Mouse (Mus musculus): ENCODE data around the gene Bbs9.
"Not testable (repeated sequence)": the region's sequence is repeated elsewhere in the genome, so short reads cannot be mapped to it uniquely, and the experiment has no call there.

The Bbs9 gene

DNA sequence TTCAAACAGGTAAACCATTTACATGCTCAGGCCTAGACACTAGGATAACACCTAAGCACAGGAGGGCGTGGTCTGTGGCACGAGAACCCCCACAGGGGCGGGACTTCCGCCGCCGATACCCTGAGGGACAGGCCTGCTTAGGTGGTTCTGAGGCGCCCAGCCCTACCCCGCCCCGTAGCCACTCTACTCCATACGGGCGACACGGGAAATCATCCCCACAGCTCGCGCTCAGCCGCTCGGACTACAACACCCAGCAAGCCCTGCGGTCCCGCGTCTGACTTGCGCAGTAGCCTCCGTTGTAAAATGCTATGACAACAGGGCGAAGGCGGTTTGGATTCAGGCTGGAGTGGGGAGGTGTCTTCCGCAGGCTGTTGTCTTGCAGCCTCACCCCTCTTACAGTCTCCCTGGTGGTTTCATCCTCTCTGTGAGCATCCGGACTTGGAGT lies at the start of gene Bbs9:
TSS of gene Bbs9 (plus strand) at position 292 of the 445 bp plus-strand sequence.
- in situ Hi-C loops (cut with MboI), result no loop called here

DNA sequence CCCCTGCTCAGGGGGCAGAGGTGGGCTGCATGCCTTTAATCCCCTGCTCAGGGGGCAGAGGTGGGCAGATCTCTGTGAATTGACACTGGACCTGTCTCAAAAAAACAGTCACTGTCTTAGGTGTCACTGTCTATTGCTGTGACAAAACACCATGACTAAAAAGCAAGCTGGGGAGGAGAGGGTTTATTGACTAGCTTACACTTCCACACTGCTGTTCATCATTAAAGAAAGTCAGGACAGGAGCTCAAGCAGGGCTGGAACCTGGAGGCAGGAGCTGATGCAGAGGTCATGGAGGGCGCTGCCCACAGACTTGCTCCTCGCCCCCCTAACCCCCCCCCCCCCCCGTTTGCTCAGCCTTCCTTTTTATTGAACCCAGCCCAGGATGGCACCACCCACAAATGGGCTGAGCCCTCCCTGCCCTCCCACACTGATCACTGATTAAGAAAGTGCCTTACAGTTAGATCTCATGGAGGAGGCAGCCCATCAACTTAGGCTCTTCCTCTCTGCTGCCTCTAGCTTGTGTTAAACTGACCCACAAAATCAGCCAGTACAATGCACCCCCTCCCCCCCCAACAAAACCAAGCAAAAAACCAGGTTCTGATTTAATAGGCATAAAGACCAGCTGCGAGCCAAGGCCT lies 47.4 kb upstream of the Bbs9 start:
- in situ Hi-C loops (cut with MboI), result no loop called here

DNA sequence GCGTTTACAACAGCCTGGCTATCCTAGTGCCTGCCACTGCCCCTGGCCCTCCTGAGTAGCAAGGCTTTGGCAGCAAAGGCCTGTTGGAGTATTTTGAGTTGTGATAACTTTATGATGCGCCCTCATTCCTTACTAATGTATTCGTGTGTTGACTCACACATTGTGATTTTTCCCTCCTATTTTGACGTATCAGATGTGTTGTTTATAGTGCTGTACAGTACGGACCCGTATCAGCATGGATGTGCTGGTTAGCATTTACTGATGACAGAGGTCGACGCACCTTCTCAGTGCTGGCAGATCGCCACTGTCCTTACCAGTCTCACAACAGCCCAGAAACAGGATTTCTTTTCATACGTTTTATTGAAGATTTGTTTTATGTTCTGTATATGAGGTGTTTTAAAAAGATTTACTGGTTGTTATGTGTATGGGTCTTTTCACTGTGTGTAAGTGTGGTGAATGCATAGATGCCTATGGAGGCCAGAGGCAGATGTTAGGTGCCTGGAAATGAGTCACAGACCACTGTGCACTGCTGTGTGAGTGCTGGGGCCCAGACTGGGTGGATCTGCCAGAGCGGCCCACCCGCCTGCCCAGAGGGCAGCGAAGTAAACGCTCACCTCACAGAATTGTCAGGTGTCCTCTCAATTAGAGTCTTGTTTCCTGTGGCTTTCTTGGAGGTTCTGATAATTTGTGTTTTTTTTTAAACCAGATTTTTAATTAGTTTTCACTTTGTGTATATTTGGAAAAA lies 46.7 kb upstream of the Bbs9 start:
- in situ Hi-C loops (cut with MboI), result no loop called here

DNA sequence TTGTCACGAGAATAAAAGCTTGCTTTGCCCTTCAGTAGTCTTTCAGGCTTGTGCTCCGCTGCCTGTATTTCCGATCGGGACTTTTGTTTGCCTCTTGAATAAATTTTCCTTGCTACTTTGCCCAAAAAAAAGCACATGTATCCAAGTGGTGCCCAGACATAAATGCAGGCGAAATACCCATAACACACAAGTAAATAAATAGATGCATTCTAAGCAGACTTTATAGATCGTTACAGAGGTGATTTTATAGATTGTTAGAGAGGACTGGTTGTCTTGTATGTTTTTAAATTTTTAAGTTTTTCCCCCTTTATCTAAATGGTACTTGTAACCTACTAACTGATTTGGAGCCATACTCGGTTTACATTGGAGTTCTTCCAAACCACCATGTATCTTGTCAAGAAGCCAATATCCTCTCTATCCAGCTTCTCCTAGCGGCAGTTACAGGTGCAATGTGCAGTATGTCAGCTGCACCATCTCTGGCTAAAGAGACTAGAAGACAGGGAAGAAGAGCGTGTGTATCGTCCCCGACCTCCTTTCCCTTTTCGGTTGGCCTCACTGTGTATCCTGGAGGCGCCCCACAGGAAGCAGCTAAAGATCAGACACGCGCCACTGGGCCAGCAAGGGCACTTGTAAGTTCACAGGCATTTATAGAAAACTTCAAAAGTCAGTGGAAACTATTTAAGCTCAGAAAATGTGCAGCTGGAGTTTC lies 45.8 kb upstream of the Bbs9 start:
- in situ Hi-C loops (cut with MboI), result no loop called here

DNA sequence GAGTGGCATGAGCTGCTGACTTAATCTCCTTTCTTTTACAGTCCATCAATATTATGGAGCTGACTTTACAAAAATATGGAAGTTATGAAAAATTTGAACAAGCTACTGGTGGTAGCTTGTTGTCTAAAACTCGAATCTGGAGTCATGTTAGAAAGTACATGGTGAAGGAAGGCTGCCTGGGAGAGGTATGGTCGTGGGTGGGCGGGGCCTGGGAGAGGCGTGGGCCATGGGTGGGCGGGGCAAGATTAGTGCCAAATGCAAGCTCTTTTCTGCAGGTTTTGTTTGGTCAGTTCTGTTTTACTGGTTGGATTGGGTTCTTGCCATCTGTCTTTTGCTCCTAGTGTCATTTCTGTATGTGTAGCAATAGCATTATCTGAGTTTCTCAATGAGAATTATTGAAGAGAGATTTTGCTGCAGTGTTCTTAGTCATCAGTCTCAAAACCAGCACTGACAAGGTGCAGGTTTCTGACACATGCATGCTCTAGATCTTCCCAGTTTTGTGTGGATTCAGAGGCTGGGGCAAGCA lies 45.1 kb upstream of the Bbs9 start:
- in situ Hi-C loops (cut with MboI), result no loop called here

DNA sequence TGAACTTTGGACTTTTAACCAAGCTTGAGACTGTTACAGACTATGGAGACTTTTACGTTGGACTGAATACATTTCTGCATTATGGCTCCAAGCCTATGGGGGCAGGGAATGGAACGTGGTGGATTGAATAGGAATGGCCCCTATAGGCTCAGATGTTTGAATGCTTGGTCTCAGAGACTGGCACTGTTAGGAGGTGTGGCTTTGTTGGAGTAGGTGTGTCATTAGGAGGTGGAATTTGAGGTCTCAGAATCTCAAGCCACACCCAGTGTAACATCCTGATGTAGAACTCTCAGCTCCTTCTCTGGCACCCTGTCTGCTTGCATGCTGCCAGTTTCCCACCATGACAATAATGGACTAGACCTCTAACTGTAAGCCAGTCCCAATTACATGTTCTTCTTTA lies 42.3 kb upstream of the Bbs9 start:
- in situ Hi-C loops (cut with MboI), result no loop called here

DNA sequence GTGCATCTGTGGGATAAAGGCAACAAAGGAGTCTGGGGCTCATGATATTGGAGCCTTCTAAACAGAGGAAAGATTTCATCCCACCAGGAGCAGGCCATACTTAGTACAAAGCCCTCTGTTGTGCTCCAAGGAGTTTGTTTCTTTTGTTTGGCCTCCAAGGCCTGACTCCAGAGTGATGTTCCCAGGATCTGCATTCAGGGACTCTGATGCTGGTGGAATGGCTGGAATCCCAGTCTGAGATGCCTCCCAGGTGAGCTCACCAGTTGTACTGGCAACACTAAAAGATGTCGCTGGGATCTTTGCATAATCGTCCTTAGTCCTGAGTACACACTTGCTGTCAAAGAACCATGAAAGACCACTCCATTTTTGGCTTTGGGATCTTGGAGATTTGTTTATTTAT lies 41.4 kb upstream of the Bbs9 start:
- in situ Hi-C loops (cut with MboI), result no loop called here

DNA sequence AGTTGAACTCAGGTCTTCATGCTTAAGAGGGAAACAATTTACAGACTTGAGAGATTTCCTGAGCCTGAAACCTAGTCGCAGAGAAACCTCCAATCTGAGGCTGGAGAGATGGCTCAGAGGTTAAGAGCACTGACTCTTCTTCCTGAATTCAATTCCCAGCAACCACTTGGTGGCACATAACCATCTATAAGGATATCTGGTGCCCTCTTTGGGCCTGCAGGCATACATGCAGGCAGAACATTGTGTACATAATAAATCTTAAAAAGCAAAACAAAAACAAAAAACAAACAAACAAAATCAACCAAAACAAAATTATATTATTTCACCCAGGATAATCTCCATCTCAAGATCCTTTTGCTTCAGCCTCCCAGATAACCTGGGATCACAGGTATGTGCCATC lies 36.7 kb upstream of the Bbs9 start:
- in situ Hi-C loops (cut with MboI), result no loop called here

DNA sequence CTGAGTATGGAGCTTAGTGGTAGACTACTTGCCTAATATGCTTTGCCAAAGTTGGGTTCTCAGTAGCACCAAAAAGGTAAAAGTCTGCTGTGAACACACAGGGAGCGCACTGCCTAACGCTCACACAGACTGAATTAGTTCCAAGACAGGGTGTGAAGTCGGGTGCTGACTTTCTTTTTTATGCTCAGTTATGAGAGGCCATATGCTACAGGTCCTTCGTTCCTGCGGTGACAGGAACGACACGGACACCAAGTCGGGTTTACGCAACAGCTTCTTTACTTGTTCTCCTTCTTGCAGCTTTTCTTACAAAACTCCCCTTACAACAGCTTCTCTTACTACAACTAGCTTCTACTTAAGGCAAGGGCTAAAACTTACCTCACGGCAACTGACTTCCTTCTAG lies 32.4 kb upstream of the Bbs9 start:
- in situ Hi-C loops (cut with MboI), result no loop called here

DNA sequence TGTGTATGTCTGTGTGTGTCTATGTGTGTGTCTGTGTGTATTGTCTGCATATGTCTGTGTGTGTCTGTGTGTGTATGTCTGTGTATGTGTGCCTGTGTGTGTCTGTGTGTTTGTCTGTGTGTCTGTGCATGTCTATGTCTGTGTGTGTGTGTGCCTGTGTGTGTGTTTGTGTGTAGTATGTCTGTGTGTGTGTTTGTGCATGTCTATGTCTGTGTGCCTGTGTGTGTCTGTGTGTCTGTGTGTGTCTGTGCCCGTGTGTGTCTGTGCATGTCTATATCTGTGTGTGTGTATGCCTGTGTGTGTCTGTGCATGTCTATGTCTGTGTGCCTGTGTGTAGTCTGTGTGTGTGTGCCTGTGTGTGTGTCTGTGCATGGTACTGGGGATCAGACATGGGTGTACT lies 30.4 kb upstream of the Bbs9 start:
- in situ Hi-C loops (cut with MboI), result no loop called here

DNA sequence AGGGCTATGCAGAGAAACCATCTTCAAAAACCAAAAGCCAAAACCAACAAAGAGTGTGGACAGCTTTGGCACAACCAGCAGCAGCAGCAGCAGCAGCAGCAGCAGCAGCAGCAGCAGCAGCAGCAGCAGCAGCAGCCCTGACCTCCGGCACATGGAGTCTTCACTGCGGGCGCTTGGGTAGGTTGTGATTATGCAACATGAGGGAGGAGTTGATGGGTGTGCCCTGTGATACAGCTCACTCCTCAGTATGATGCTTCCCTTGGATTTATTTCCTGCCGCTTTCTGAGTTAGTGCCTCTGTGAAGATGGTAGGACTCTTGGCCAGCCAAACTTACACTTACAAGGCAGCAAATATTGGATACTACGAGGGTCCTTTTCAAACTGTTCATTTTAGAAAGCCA lies 28.3 kb upstream of the Bbs9 start:
- in situ Hi-C loops (cut with MboI), result no loop called here

DNA sequence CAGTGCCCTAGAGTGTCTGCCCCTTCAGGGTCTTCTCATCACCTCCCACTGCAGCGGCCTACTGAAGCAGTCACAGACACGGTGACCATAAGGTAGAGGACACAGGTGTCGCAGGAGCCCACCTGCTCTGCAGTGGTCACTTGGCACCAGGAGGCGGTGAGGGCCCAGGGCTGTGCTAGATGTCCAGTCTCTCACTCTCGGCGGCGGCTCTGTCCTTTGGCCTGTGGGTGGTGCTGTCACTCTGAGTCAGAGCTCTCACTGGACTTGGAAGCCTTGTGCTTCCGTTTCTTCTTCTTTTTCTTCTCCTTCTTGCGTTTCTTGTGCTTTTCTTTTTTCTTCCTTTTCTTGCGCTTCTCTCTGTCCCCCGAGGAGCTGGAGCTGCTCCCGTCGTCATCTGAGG lies 27.1 kb upstream of the Bbs9 start:
- in situ Hi-C loops (cut with MboI), result no loop called here

DNA sequence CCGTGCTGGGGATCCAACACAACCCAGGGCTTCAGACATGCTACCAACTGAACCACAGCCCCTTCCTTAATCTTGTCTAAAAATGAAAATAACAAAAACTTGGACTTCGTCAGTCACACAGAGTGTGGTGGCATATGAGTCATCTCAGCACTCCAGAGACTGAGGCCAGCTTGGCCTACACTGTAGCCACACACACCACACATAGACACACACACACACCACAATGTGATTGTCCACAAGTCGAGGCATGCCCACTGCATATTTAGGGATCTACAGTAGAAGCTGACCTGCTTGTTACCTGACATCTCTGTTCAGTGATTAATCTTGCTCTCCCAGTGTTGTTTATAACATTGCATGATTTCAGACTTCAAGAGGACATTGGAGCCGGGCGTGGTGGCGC lies 26.3 kb upstream of the Bbs9 start:
- in situ Hi-C loops (cut with MboI), result no loop called here

DNA sequence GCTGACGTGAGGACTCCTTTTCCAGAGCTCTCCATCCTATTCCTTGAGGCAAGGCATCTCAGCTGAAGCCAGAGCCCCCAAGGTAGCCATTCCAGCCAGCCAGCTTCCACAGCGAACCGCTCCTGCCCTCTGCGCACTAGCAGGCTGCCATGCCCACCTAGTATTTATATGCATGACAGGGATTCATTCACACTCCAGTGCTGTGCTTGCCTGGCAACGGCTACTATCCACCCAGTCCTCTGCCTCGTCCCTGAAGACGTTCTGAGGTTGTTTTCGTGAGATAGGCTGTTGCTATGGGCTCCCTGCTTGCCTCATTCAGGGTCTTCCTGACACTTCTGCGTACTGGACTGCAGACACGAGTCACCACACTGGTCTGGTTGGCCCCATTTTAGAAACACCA lies 22.8 kb upstream of the Bbs9 start:
- in situ Hi-C loops (cut with MboI), result no loop called here

DNA sequence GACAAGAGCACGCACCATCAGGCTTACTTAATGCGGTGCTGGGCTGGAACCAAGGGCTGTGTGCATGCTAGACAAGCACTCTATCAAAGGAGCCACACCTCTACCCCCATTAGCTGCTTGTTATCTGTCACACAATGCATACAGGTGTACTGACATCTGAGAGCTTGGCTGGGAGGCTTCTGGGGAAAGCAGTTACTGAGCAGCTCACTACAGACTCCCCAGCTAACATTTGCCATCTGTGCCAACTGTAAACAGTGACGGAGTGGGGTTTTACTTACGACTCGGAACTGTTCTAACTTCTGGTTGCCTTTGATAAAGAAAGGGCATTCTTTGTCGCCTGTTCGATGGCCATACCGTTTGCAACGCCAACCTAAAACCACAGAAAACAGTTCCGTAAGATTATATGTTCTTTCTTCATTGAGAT lies 22.0 kb upstream of the Bbs9 start:
- in situ Hi-C loops (cut with MboI), result no loop called here

DNA sequence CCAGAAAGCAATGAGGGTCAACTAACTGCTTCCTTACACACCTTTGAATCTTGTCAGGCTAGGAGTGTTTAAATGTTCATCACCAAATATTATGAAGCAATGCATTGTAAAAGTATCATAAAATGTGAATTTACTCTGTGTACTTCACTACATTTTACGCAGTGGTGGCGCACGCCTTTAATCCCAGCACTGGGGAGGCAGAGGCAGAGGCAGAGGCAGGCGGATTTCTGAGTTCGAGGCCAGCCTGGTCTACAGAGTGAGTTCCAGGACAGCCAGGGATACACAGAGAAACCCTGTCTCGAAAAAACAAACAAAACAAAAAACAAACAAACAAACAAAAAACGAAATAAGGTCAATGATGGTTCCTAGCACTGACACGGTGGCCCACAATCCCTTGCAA lies 21.5 kb upstream of the Bbs9 start, which contains the start of gene Gm17545:
TSS of gene Gm17545 (plus strand) at position 301 of the 400 bp plus-strand sequence.
- in situ Hi-C loops (cut with MboI), result not testable (repeated sequence)

DNA sequence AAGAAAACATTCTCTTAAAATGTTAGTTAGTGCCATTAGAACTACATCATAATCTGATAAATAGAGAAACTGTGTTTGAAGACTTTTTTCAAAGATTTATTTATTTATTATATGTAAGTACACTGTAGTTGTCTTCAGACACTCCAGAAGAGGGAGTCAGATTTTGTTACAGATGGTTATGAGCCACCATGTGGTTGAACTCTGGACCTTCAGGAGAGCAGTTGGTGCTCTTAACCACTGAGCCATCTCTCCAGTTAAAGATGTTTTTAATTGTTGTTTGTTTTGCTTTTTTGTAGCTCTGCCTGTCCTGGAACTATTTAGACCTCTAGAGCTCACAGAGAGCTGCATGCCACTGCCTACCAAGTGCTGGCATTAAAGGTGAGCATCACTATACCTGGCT lies 20.5 kb upstream of the Bbs9 start:
- in situ Hi-C loops (cut with MboI), result no loop called here

DNA sequence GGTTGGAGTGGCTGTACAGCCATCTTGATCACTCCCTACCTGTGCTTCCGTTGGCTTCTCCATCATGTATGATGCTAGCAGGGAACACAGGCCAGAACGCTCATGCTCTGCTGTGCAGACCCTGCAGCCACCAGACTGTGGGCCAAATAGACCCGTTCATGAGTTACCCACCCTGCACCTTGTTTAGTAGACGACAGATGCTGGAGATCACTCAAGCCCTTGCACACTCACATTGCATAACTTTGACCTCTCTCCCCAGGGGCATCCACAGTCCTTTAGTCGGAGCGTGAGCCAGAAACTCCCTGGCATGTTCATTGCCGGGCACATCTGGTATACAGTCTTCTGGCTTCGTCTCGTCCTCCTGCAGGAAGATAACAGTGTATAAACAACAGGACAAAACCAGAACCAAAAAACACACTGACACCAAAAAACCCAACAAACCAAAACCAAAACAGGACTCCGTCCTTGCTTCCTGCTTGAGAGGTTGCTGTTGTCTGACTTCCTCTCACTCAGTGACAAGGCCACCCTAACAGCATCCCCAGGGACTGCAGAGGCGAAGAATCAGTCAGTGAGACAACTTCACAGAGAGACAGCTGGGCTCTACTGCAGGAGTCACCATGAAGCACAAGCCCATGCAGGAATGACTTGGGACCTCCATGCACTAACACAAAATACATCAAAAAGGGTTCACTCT lies 18.2 kb upstream of the Bbs9 start:
- in situ Hi-C loops (cut with MboI), result no loop called here

DNA sequence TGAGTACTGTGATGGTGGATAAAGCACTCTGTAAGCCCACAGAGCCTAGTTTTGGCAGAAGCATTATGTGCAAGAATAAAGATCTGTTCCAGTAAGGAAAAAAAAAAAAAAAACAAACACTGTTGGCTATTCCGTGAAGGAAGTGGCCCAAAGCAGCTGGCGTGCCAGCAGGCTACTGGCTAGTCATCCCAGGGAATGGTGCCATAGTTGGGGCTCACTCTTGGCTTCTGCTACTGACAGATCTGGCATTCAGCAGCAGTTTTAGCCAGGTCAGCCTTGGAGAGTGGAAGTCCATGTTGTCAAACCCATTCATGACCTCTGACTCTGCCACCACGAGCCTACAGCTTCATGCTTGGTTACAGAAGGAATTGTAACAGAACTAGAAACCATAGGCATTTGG lies 13.6 kb upstream of the Bbs9 start:
- in situ Hi-C loops (cut with MboI), result no loop called here

DNA sequence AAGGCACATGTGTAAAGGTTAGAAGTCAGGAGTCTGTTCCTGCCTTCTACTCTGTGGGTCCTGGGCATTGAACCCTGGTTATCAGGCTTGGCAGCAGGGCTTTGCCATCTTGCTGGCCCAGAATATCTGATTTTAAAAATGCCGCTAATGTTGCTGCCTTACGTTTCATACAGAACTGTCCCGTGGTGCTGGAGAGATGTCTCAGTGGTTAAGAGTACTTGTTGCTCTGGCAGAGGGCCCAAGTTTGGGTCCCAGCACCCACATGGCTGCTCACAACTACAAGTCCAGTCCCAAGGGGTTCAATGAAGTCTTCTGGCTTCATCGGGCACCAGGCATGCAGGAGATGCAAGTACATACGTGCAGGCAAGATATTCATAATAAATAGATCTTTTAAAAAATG lies 9.3 kb upstream of the Bbs9 start:
- in situ Hi-C loops (cut with MboI), result no loop called here

DNA sequence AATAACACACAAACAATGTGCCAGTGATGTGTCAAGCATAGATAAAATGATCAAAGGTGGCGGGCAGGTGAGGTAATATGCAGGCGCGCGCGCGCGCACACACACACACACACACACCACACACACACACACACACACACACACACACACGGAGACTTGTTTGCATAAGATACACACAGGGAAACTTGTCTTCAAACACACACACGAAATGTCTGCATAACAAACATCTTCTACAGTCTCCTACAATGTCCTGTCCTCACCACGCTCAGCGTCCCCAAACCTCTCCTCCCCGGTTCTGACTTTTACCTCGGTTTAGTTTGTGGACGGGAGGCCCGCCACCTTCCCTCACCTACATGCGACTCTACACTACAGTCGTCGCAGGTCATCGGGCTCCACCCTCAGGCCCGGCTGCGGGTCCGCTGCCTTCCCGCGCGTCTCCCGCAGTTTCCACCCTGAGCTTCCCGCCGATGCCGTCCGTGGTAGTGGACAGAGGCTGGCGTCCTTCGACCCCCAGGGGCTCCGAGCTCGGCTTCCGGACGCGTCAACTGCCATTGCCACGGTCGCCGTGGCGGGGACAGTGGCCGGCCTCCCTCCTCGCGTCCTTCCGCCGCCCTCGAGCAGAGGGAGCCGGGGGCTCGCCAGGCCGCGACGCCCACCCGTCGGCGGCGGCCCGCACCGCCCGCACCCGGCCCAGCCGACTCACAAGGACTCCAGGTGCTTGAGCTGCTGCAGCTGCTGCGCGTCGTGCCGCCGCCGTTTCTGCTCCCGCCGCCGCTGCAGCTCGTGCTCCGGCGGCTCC lies 7.9 kb upstream of the Bbs9 start:
- in situ Hi-C loops (cut with MboI), result no loop called here

Data from mature B cell (primary cell).